Mouse (Mus musculus) natural killer cell, adult 2 months (primary cell): Measurements from ENCODE around the gene Ltc4s.

Experiments used
- DNase-seq, 2 experiments: peaks; one replicate each; pipeline ENCODE4 v3.0.0; 2022; ENCODE audit warnings: low spot score in 2 of 2

The Ltc4s gene

GRCm38 (mm10) chr11:50238324-50238723, at the start of gene Ltc4s:
TSS of gene Ltc4s (minus strand) at chr11:50238616.
- no peak for DNase-seq

- DNase-seq = no peak
Observed at GRCm38 (mm10) chr11:50286428-50286827, 48.0 kb upstream of the Ltc4s start.

- DNase-seq = no peak
Observed at GRCm38 (mm10) chr11:50285696-50286095, 47.3 kb upstream of the Ltc4s start.

- DNase-seq = no peak
Observed at GRCm38 (mm10) chr11:50285263-50285662, 46.8 kb upstream of the Ltc4s start.

GRCm38 (mm10) chr11:50280053-50280452, 41.6 kb upstream of the Ltc4s start:
- no peak for DNase-seq

GRCm38 (mm10) chr11:50279005-50279404, 40.6 kb upstream of the Ltc4s start:
- DNase-seq = no peak

- no peak for DNase-seq
Observed at GRCm38 (mm10) chr11:50277706-50278105, 39.3 kb upstream of the Ltc4s start.

GRCm38 (mm10) chr11:50277025-50277424, 38.6 kb upstream of the Ltc4s start:
- DNase-seq = no peak

GRCm38 (mm10) chr11:50275568-50276151, 37.2 kb upstream of the Ltc4s start:
- DNase-seq = no peak

GRCm38 (mm10) chr11:50275077-50275476, 36.7 kb upstream of the Ltc4s start:
- no peak for DNase-seq

- DNase-seq = no peak
Observed at GRCm38 (mm10) chr11:50272819-50273218, 34.4 kb upstream of the Ltc4s start.

- no peak for DNase-seq
Observed at GRCm38 (mm10) chr11:50269885-50270284, 31.5 kb upstream of the Ltc4s start.

GRCm38 (mm10) chr11:50269163-50269562, 30.7 kb upstream of the Ltc4s start:
- peak; percentile 16 to 58 for DNase-seq

- no peak for DNase-seq
Observed at GRCm38 (mm10) chr11:50266997-50267396, 28.6 kb upstream of the Ltc4s start.

- DNase-seq = no peak
Observed at GRCm38 (mm10) chr11:50265931-50266330, 27.5 kb upstream of the Ltc4s start.

GRCm38 (mm10) chr11:50263198-50263597, 24.8 kb upstream of the Ltc4s start:
- DNase-seq = no peak

GRCm38 (mm10) chr11:50262020-50262419, 23.6 kb upstream of the Ltc4s start:
- DNase-seq = no peak

- DNase-seq = no peak
Observed at GRCm38 (mm10) chr11:50258310-50258709, 19.9 kb upstream of the Ltc4s start.

- no peak for DNase-seq
Observed at GRCm38 (mm10) chr11:50256615-50257014, 18.2 kb upstream of the Ltc4s start.

GRCm38 (mm10) chr11:50254010-50254580, 15.7 kb upstream of the Ltc4s start:
- DNase-seq = no peak

GRCm38 (mm10) chr11:50253393-50253792, 15.0 kb upstream of the Ltc4s start:
- no peak for DNase-seq

- no peak for DNase-seq
Observed at GRCm38 (mm10) chr11:50252684-50253265, 14.4 kb upstream of the Ltc4s start.

GRCm38 (mm10) chr11:50252166-50252565, 13.8 kb upstream of the Ltc4s start:
- no peak for DNase-seq
